10 mouse cellular contexts compared by ENCODE assay signal in genomic region chr15:9074671-9075070, GRCm38 (mm10). TPM values are rescaled to one million over a fixed set of nuclear protein-coding genes. Genes with fewer than 3 reads are reported as not detected.
DNase-seq lines count a peak whose midpoint lies in the region; ATAC-seq and TF ChIP-seq lines count a peak whose summit lies in the region.
"Had no signal": no experiment of that assay in that cellular context is flagged by ENCODE, and none has a peak within 500 bp of the region (broad histone marks: within the 10 kb centered on the region; RNA-seq: fewer than 3 reads in every experiment).

No protein-coding gene starts in this region.

- H3K4me2 ChIP-seq in kidney, embryonic 16.5 days (replicated peaks; ENCODE audit: low read depth, low read length) = no peak overlapping the region
- no peak overlapping the region for H3K4me2 ChIP-seq in midbrain, embryonic 14.5 days (ENCODE audit: low read length)

- no peak overlapping the region for H3K4me3 ChIP-seq in kidney, embryonic 16.5 days (ENCODE audit: low read length)
- no peak overlapping the region for H3K4me3 ChIP-seq in kidney, adult 2 months (ENCODE audit: insufficient read depth, low read depth, low read length)
- H3K4me3 ChIP-seq in midbrain, embryonic 14.5 days (replicated peaks; ENCODE audit: low read depth, low read length) = no peak overlapping the region
- H3K4me3 ChIP-seq: myocyte had no signal

- no peak overlapping the region for H3K27ac ChIP-seq in kidney, embryonic 16.5 days (ENCODE audit: low read length)
- peak overlapping the region; percentile 44 for H3K27ac ChIP-seq in kidney, adult 2 months (ENCODE audit: insufficient read depth, low read depth, low read length)
- no peak overlapping the region for H3K27ac ChIP-seq in midbrain, embryonic 14.5 days (replicated peaks; ENCODE audit: low read depth, low read length)

- TF ChIP-seq POLR2A in kidney, adult 2 months (IDR thresholded peaks at IDR 0.05; ENCODE audit: low read depth, low read length) = no peak

- no peak overlapping the region for H3K9ac ChIP-seq in kidney, embryonic 16.5 days (replicated peaks; ENCODE audit: low read length)
- no peak overlapping the region for H3K9ac ChIP-seq in midbrain, embryonic 14.5 days (replicated peaks; ENCODE audit: low read length)

- no peaks in the 10 kb centered on the region for H3K9me3 ChIP-seq in kidney, embryonic 16.5 days (ENCODE audit: low read length)
- H3K9me3 ChIP-seq in midbrain, embryonic 14.5 days (ENCODE audit: control insufficient read depth, low read length) = no peaks in the 10 kb centered on the region

- H3K4me1 ChIP-seq in kidney, embryonic 16.5 days (ENCODE audit: insufficient read depth, low read length) = peaks cover 54% of the 10 kb centered on the region
- H3K4me1 ChIP-seq in kidney, adult 2 months (ENCODE audit: control insufficient read depth, insufficient read depth, low read length) = peaks cover 24% of the 10 kb centered on the region
- H3K4me1 ChIP-seq in midbrain, embryonic 14.5 days (ENCODE audit: control insufficient read depth, insufficient read depth, low read length) = peaks cover 29% of the 10 kb centered on the region

- no peak for TF ChIP-seq CTCF in kidney, adult 2 months (conservative IDR thresholded peaks at IDR 0.05; ENCODE audit: insufficient read depth, insufficient read length, low read depth, low read length)

- WGBS in kidney, embryonic 16.5 days = 28% methylated on average over 4 of the region's 4 CpGs
- WGBS in kidney, adult 2 months = 15% methylated on average over 4 of the region's 4 CpGs
- WGBS in midbrain, embryonic 14.5 days = 21% methylated on average over 4 of the region's 4 CpGs

- no peaks in the 10 kb centered on the region for H3K27me3 ChIP-seq in kidney, embryonic 16.5 days (ENCODE audit: insufficient read depth, low read length)
- no peaks in the 10 kb centered on the region for H3K27me3 ChIP-seq in kidney, adult 2 months (replicated peaks; ENCODE audit: control insufficient read depth, insufficient read depth, low read length)
- H3K27me3 ChIP-seq in midbrain, embryonic 14.5 days (ENCODE audit: control insufficient read depth, insufficient read depth, low read length) = no peaks in the 10 kb centered on the region
- H3K27me3 ChIP-seq: Patski had no signal

- DNase-seq in kidney, adult 11 months = peak; percentile 48
- peak; percentile 61 for DNase-seq in kidney, adult 2 months
- DNase-seq in left cerebral cortex, adult 9 months (ENCODE audit: low spot score in 2 of 2) = no peak
- DNase-seq in midbrain, embryonic 14.5 days = no peak

- no peaks in the 10 kb centered on the region for H3K36me3 ChIP-seq in kidney, embryonic 16.5 days (ENCODE audit: insufficient read depth, low read length)
- no peaks in the 10 kb centered on the region for H3K36me3 ChIP-seq in kidney, adult 2 months (ENCODE audit: control insufficient read depth, insufficient read depth, low read length)
- no peaks in the 10 kb centered on the region for H3K36me3 ChIP-seq in midbrain, embryonic 14.5 days (ENCODE audit: control insufficient read depth, insufficient read depth, low read length)

- ATAC-seq in kidney, embryonic 16.5 days (ENCODE audit: low FRiP score, low TSS enrichment) = no peak
- ATAC-seq in common myeloid progenitor, adult 5-6 weeks (replicated peaks; ENCODE audit: low read depth, poor library complexity, severe bottlenecking) = peak; percentile 48
- peak; percentile 48 for ATAC-seq in megakaryocyte progenitor cell, adult 5-6 weeks (replicated peaks; ENCODE audit: poor library complexity)
- ATAC-seq in inflammation-experienced regulatory T-cells, adult 6 months = no peak
- no peak for ATAC-seq in midbrain, embryonic 14.5 days (ENCODE audit: low FRiP score, low TSS enrichment)
- ATAC-seq: Patski had no signal

RNA-seq across cellular contexts. Expression of gene Nadk2, which starts 3.6 kb away (rescaled TPM):
- polyA plus RNA-seq in kidney, embryonic 16.5 days (2015; fragmentation: Nextera tagmentation; extraction: Ambion mirVana) = 23.8 and 26.4 TPM in 2 replicates
- 107 and 115 TPM in 2 replicates for total RNA-seq in common myeloid progenitor, adult 5-6 weeks (2017)
- polyA plus RNA-seq in kidney, adult 2 months (2012; rRNA removed) = 46.6 and 52.9 TPM in 2 replicates
- total RNA-seq in megakaryocyte progenitor cell, adult 5-6 weeks (2015) = 64.3 and 68.6 TPM in 2 replicates
- 59.7 and 73.9 TPM in 2 replicates for total RNA-seq in megakaryocyte progenitor cell, adult 5-6 weeks (2017)
- 1 to 10 TPM; 6.5 to 8.7 (median 8.4) TPM for polyA plus RNA-seq in inflammation-experienced regulatory T-cells, adult 6 months (2017; shearing (Covaris generic))
- polyA plus RNA-seq in midbrain, embryonic 14.5 days (2014; fragmentation: Nextera tagmentation; extraction: Ambion mirVana) = 30.0 and 36.0 TPM in 2 replicates

Comparison
In these comparisons a context has a peak if more than half of its experiments do, and no peak if none do; other contexts are left out.
1. DNase-seq: peak in kidney, adult 11 months (single experiment) and kidney, adult 2 months (single experiment); none in left cerebral cortex, adult 9 months (0 of 2) and midbrain, embryonic 14.5 days (single experiment).
2. ATAC-seq: peak in common myeloid progenitor, adult 5-6 weeks (single experiment) and megakaryocyte progenitor cell, adult 5-6 weeks (single experiment); none in kidney, embryonic 16.5 days (single experiment), inflammation-experienced regulatory T-cells, adult 6 months (single experiment) and midbrain, embryonic 14.5 days (single experiment).